Mouse (Mus musculus) megakaryocyte-erythroid progenitor cell, adult 5-6 weeks (primary cell): Measurements from ENCODE around the gene Myl12a. TPM values are rescaled to one million over a fixed set of nuclear protein-coding genes. Genes with fewer than 3 reads are reported as not detected.

Experiments used
- ATAC-seq: replicated peaks from 2 replicates; pipeline ENCODE4 v1.8.0; 2016; ENCODE audit warnings: mild to moderate bottlenecking, inconsistent platforms; ENCODE audit not compliant: severe bottlenecking, poor library complexity, low FRiP score, low TSS enrichment
- total RNA-seq, 2 experiments: library from RNA; stranded (forward) in 1 of 2; stranded (reverse) in 1 of 2; fragments of 200-1000, 215-1000 nt in 1 of 2; fragments of >200 nt in 1 of 2; fragmentation: Nextera tagmentation in 1 of 2; gene quantifications; 2 replicates each; pipeline ENCODE4 v1.2.3; 2014 to 2017

The Myl12a gene
- total RNA-seq (2014; fragmentation: Nextera tagmentation) (185 and 246 TPM in 2 replicates), total RNA-seq (2017) (162 and 168 TPM in 2 replicates)

DNA sequence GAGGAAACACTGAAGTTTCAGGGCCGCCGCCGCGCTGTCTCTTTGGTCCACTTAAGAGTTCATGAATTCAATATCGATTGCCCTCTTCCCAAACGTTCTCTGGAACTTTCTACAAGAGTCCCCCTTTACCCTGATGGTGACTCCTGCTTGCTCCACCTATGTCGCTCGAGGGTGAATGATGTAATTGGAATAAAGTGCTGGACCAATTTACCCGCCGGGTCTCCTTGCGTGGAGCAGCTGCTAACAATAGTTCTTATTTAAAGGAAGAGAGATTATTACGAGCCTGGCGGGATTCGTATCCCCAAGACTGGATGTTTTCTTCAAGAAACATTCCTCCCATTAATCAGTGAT lies at the start of gene Myl12a:
Gene Myl12a (minus strand): TSS at position 135 of the 351 bp plus-strand sequence.
- no peak for ATAC-seq

DNA sequence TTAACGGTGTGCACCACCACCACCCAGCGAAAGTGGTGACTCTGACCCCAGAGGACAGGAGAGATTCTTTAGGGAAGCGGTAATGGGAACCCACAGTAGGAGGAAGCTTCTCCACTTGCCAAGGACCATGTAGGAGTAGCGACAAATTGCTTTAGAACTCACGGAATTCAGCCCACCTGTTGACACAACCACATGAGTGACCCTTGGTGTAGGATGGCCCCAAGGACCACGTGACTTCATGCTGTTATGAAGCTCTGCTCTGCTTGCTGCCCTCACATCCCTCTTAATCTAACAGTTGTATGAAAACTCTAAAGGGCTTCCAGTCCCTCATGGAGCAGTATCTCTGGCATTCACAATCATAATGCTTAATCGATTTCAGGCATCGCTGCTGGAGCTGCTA lies 46.6 kb upstream of the Myl12a start:
- no peak for ATAC-seq

- no peak for ATAC-seq
Observed at GRCm38 (mm10) chr17:71046856-71047255, 44.2 kb upstream of the Myl12a start.

GRCm38 (mm10) chr17:71045591-71045990 lies 42.9 kb upstream of the Myl12a start:
- ATAC-seq: no peak

GRCm38 (mm10) chr17:71042645-71043044 lies 40.0 kb upstream of the Myl12a start:
- no peak for ATAC-seq

DNA sequence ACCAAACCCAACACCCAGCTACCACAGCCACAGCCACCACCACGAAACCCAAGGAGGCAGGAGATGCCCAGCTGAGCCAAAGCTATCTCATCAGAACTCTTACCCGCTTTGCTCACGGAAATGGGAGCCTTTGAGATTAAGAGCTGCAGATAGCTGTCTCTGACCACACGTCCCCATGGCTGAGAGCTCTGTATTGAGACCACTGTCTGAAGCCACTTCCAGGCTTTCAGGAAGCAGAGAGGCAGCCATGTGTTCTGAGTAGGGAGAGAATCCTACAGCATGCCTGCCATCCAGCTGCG lies 37.9 kb upstream of the Myl12a start:
- ATAC-seq: peak; percentile 64

GRCm38 (mm10) chr17:71039851-71040581 lies 37.3 kb upstream of the Myl12a start:
- no peak for ATAC-seq

DNA sequence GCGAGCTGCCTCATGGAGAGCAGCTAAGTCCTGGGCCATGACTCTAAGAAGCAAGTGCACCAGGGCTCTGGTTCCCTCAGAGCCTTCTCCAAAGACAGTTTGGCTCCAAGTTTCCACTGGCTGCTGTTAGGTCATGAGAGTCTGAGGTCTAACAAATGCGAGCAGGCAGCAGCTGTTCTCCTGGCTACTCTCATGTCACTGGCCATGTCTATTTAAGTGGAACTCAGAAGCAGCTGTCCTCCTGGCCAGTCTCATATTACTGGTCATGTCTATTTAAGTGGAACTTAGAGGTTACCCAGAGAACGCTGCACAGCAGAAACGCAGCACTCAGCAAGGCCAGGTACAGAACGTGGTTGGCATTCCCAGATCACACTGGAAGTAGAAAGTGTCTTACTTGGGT lies 36.1 kb upstream of the Myl12a start:
- ATAC-seq: no peak

DNA sequence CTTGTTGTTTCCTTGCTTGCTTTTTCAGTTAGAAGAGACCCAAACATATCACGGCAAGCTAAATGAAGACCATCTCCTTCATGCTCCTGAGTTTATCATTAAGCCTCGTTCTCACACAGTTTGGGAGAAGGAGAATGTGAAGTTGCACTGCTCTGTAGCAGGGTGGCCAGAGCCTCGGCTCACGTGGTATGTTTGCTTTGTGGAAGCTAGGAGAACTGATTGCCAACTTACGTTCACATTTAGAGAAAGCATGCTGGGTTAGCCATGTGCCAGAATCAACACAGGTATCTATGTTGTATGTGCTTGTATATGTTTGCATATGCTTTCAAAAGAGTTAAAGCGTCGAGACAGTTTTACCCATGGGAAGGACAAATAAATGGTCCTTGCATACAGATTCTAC lies 34.5 kb upstream of the Myl12a start:
- no peak for ATAC-seq

GRCm38 (mm10) chr17:71034472-71034871 lies 31.8 kb upstream of the Myl12a start:
- peak; percentile 77 for ATAC-seq

- ATAC-seq: no peak
Observed at GRCm38 (mm10) chr17:71032719-71033118, 30.0 kb upstream of the Myl12a start.

DNA sequence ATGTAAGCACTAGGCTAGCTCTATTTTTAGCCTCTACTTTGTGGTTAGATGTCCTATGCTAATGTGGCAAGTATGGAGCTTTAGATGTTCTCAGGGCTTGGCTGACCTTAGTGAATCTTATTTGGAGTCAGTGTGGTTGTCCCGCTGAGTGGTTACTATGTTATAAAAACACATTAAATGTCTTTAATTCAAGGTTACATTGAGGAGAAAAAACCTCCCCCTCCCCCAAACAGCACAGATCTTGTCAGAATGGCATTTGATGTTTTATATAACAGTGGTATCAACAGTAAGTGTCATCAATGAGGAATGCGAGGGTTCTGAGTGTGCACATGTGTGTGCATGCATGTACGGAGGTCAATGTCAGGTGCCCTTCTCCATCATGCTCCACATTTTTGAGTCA lies 24.5 kb upstream of the Myl12a start:
- ATAC-seq: no peak

DNA sequence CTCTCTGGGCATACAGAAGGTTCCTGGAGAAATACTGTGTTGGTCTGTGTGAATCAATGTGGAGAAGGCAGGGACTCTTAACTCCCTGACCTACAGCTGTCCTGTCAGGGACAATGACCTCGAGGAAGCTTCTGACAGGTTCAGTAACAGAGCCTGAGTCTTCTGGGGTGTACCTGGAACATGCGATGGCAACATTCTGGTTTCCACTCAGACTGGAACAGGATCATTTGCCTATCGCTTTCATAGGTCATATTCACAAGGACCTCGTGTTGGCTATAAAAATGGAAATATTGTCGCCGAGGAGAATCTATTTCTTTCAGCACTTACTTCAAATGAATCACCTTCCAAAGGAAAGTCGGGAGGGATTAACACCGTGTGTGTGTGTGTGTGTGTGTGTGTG lies 23.2 kb upstream of the Myl12a start:
- ATAC-seq: no peak

DNA sequence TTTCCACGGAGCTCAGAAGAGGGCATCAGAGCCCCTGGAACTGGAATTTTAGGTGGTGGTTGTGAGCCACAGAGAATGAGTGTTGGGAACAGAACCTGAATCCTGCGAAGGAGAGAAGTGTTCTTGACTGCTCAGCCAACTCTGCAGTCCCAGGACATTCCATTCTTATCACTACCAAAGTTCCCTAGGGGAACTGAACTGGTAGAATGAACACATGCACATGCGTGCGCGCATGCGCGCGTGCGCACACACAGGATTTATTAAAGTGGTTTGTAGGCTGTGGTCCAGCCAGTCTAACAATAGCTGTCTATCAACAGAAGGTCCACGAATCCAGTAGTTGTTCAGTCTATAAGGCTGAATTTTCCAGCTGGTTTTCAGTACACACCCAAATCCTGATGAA lies 21.4 kb upstream of the Myl12a start:
- no peak for ATAC-seq

DNA sequence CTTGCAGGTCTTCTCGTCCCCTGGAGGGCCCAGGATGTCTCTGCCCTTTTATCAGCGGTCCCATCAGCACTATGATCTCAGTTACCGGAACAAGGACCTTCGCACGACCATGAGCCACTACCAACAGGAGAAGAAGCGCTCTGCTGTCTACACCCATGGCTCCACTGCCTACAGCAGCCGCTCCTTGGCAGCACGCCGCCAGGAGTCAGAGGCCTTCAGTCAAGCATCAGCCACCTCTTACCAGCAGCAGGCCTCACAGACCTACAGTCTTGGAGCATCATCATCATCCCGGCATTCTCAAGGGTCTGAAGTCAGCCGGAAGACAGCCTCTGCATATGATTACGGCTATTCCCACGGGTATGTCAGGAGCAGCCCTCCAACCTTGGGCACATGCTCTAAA lies 20.2 kb upstream of the Myl12a start:
- ATAC-seq: no peak

DNA sequence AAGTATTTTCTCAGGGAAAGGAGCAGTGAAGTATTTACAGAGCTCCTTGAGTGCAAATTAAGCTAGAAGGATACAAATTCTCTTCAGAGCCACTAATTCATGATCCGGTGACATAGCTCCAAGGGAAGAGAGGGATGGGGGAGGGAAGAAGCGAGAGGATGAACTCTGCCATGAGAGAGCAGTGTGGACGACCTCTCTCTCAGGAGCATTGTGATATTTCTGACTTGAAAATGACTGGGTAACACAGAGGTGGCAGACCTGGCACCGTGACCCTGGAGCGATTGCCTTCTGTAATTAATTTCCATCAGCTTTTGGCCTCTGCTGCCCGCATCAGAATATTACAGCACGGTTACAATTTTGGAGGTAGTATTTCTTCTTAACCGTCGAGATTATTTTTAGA lies 17.2 kb upstream of the Myl12a start:
- no peak for ATAC-seq

- no peak for ATAC-seq
Observed at GRCm38 (mm10) chr17:71019309-71019655, 16.6 kb upstream of the Myl12a start.

- ATAC-seq: no peak
Observed at GRCm38 (mm10) chr17:71018616-71019308, 16.1 kb upstream of the Myl12a start.

DNA sequence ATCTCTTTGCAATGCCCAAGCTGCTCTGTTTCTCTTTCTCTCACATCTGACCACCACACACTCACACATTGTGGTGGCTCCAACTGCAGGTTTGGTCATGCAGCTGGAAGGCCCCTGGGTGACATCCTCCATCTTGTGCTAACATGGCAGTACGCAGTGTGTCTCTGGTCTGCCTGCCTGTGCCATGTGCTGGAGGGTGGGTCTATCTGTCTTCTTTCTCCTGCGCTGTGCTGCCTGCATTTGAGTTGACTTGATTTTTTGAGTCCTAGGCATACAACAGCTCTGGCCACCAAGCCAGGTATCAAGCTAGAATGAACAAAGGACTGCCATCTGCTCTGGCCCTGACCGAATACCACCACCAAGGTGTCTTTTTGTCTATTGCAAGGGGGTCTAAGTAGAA lies 15.5 kb upstream of the Myl12a start:
- ATAC-seq: no peak

DNA sequence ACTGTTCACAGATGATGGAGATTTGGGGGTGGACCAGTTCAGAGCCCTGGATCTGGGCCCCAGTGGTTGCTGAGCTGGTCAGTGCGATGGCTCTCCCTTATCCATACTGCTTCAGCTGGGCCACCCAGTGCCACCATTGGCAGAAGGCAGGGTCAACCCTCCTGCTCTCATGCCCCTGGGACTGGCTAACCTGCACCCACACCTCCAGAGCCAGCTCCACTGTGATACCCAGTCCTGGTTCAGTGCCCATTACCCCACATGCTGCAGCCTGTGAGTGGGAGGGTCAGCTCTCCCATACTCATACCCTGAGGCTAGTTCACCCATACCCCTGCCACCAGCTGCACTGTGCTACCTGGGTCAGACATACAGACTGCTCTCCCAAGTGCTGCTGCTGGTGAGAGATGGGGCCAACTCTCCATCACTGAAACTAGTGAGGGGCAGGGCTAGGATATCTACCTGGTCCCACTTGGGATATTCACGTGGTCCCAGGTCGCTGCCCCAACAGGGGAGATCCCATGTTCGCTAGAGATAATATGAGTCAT lies 14.8 kb upstream of the Myl12a start:
- ATAC-seq: no peak

DNA sequence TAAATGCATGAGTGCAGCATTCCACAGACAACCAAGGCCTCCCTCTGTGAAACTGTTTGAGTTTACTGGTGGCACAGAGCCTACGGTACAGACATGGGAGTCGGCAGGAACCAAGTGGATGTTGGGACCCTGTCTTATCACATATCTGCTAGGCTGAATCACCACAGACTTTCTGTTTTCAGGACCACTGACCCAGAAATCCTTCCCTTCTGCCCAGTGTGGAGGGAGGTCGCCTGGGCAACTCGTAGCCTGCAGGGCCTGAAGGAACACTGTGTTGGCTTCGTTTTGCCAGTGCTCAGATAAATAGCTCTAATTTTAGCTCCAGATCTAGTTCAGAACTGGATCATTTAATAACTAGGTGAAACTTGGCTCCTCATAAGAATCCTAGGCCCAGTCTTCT lies 12.2 kb upstream of the Myl12a start:
- no peak for ATAC-seq
